Mouse (Mus musculus): ENCODE measurements around the gene Rasgrp4. TPM values are rescaled to one million over a fixed set of nuclear protein-coding genes. Genes with fewer than 3 reads are reported as not detected.
"Not testable (repeated sequence)": the region's sequence is repeated elsewhere in the genome, so short reads cannot be mapped to it uniquely, and the experiment has no call there.

Rasgrp4 gene
- total RNA-seq, 2 experiments from 2014 or later: 0.91 to 0.97 TPM

GRCm38 (mm10) chr7:29124970-29125369, 9.7 kb upstream of the Rasgrp4 start, which contains the start of gene Ryr1:
Ryr1 (minus strand) TSS chr7:29125179.
- Histone ChIP-seq H3K4me3 (no peak within 1 kb of the TSS), H3K27ac (no peak within 1 kb of the TSS)
- TF ChIP-seq CTCF (conservative IDR thresholded peaks at IDR 0.05): no peak
- no peak for DNase-seq (ENCODE audit: low spot score in 2 of 2)

DNA sequence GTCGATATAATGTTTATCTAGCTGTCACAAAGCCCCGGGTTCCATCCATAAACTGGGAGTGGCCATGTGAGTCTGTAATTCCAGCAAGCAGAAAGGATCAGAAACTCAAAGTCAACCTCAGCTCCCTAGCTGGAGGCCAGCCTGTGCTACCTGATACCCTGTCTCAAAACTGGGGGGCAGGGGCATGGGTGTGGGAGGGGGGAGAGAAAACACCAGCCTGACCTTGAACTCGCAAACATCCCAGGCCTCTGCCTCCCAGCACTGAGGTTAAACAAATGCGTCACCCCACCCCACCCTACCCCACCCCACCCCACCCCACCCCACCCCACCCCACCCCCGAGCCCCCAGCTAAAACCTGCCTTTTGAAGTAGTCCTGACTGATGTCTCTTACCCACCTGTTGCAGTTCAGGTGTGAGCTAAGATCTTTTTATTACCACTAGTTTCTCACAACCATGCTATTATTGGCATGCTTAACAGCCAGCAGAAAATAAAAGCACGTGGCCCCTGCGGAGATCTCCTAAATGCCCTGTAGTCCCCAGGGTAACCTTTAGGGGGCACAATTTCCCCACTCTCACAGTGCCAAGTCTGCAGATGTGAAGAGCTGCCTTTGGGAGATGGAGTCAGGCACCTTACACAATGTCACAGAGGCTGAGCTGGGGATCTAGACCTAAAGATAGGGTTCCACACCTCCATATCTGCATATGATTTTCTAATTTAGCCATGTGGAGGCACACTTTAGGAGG, 8.3 kb upstream of the Rasgrp4 start:
- DNase-seq (ENCODE audit: low spot score in 2 of 2): peak in 1 of 2 experiments; percentile 53
- Histone ChIP-seq H3K4me3 (no peak overlapping the region), H3K27ac (no peak overlapping the region)
- peak; percentile 81 for TF ChIP-seq CTCF (conservative IDR thresholded peaks at IDR 0.05)

DNA sequence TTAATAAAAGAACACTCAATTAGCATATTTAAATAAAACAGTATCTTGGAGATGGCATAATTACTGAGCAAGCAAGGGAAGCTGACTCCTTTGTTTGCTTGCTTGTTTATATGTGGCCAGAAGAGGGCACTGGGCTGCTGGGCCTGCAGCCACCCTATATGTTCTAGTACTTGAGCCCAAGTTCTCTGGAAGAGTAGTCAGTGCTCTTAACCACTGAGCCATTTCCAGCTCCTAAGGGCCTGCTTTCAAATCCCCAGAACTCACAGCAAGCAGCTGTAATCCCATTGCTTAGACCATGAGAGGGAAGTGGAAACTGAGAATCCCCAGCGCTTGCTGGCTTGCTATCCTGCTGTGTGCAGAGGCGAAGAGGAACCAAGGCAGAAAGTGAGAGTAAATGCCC, 5.9 kb upstream of the Rasgrp4 start:
- TF ChIP-seq CTCF (conservative IDR thresholded peaks at IDR 0.05): peak; percentile 71
- H3K4me3 ChIP-seq: no peak overlapping the region
- no peak overlapping the region for H3K27ac ChIP-seq
- no peak for DNase-seq (ENCODE audit: low spot score in 2 of 2)

- no peak for DNase-seq (ENCODE audit: low spot score in 2 of 2)
- Histone ChIP-seq H3K4me3 (no peak overlapping the region), H3K27ac (no peak overlapping the region)
- TF ChIP-seq CTCF (conservative IDR thresholded peaks at IDR 0.05): no peak
Observed at GRCm38 (mm10) chr7:29134230-29134629, 421 bp upstream of the Rasgrp4 start.

GRCm38 (mm10) chr7:29137429-29137828, 2.8 kb downstream of the Rasgrp4 start:
- no peak for TF ChIP-seq CTCF (conservative IDR thresholded peaks at IDR 0.05)
- H3K27ac ChIP-seq: no peak overlapping the region
- H3K4me3 ChIP-seq: no peak overlapping the region
- DNase-seq (ENCODE audit: low spot score in 2 of 2): no peak

- not testable (repeated sequence) for H3K4me3 ChIP-seq; DNase-seq (ENCODE audit: low spot score in 2 of 2); H3K27ac ChIP-seq
Observed at GRCm38 (mm10) chr7:29139237-29139636, 4.6 kb downstream of the Rasgrp4 start.

GRCm38 (mm10) chr7:29141416-29141815, 6.8 kb downstream of the Rasgrp4 start:
- Histone ChIP-seq H3K4me3 (no peak overlapping the region), H3K27ac (no peak overlapping the region)
- TF ChIP-seq CTCF (conservative IDR thresholded peaks at IDR 0.05): no peak
- DNase-seq (ENCODE audit: low spot score in 2 of 2): no peak

DNA sequence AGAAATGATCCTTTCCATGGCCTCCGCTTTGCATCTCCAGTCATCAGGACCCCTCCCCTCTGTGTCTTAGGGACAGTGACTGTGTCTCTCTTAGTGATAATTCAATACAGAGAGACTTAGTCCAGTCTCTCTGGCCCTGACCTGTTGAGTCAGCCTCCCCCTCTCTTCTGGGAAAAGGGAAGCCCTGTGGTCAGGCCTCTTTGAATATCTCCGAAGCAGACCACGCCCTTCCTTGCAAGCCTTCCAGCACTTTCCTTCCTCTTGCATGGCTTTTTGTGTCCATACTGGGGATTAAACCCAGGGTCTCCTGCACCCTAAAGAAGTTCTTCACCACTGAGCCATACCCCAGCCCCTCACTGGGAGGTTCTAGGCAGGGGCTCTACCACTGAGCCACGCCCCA, 9.4 kb downstream of the Rasgrp4 start:
- no peak for DNase-seq (ENCODE audit: low spot score in 2 of 2)
- TF ChIP-seq CTCF (conservative IDR thresholded peaks at IDR 0.05): no peak
- Histone ChIP-seq H3K27ac (no peak overlapping the region), H3K4me3 (no peak overlapping the region)

DNA sequence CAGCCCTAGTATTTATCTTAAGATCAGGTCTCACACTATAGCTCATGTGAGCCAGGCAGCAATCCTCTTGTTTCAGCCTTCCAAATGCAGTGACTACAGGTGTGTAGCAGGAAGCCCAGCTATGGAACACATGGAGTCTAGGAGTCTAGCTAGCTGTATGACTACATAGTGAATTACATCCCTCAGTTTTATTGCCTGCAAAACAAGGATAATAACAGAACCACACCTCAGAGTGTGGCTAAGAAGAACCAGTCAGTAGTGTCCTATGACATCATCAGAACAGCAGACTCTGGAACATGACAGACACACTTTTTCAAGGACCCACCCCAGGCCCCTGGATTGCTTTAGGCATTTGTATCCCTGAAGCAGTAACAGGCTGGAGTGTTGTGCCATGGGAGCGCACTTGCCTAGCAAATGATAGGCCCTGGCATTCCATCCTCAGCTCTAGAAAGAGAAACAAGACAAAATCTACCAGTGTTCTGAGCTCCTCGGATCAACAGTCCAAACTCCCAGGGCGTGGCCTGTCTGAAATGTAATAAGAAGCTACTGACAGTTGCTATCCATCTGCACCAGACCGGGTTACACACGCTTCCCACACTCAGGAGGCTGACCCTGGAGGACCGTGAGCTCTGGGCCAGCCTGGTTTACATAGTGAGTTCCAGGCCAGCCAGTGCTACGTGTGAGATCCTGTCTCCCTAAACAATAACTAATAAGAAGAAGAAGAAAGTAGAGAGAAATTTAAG, 12.1 kb downstream of the Rasgrp4 start:
- Histone ChIP-seq H3K4me3 (no peak overlapping the region), H3K27ac (no peak overlapping the region)
- no peak for TF ChIP-seq CTCF (conservative IDR thresholded peaks at IDR 0.05)
- DNase-seq (ENCODE audit: low spot score in 2 of 2): no peak

DNA sequence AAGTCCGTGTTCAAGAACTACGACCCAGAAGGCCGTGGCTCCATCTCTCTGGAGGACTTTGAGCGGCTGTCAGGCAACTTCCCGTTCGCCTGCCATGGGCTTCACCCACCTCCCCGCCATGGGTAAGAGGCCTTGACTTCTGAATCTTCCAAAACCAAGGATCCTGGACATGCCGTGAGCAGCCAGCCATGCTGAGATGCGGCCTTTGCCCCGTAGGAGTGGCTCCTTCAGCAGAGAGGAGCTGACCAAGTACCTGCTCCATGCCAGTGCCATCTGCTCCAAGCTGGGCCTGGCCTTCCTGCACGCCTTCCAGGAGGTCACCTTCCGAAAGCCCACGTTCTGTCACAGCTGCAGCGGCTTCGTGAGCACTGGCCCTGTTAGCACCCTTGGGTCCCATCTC, 14.1 kb downstream of the Rasgrp4 start:
- DNase-seq (ENCODE audit: low spot score in 2 of 2): no peak
- H3K27ac ChIP-seq: no peak overlapping the region

DNA sequence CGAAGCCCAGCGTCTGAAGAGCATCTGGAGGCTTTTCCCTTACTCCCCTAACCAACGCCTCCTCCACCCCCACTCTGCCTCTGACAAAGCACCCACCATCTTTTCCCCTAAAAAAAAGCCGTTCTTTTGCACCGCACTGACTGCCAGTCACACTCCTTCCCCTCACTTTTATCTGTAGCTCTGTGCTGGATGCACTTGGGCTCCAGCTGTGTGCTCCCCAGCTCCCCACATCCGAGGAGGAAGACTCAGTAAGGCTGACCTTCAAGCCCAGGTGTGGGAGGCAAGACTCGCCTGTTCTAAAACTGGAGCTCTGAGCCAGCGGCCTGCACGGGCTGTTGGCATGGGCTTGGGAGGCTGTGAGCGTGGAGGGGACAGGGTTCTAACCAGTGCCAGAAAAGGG, 16.8 kb downstream of the Rasgrp4 start:
- Histone ChIP-seq H3K27ac (no peak overlapping the region), H3K4me3 (no peak overlapping the region)
- no peak for TF ChIP-seq CTCF (conservative IDR thresholded peaks at IDR 0.05)
- no peak for DNase-seq (ENCODE audit: low spot score in 2 of 2)

More for the DNA sequence above, 14.1 kb downstream of the Rasgrp4 start:
- TF ChIP-seq CTCF (conservative IDR thresholded peaks at IDR 0.05): no peak
- no peak overlapping the region for H3K4me3 ChIP-seq

- TF ChIP-seq CTCF (conservative IDR thresholded peaks at IDR 0.05): peak; percentile 59
- no peak overlapping the region for H3K4me3 ChIP-seq
- no peak overlapping the region for H3K27ac ChIP-seq
- DNase-seq (ENCODE audit: low spot score in 2 of 2): no peak
Observed at GRCm38 (mm10) chr7:29154018-29154720, 19.5 kb downstream of the Rasgrp4 start.

- DNase-seq (ENCODE audit: low spot score in 2 of 2): peak; percentile 88 to 92
- TF ChIP-seq CTCF (conservative IDR thresholded peaks at IDR 0.05): peak; percentile 43
- peak overlapping the region; percentile 98 for H3K4me3 ChIP-seq
- peak overlapping the region; percentile 98 for H3K27ac ChIP-seq
Observed at GRCm38 (mm10) chr7:29155196-29155837, 20.7 kb downstream of the Rasgrp4 start.
